Mouse (Mus musculus): Measurements from ENCODE around the gene Podxl2.
A peak's percentile ranks its signal among the peaks of the same experiment; 100 is the strongest.

Podxl2 gene

GRCm38 (mm10) chr6:88874868-88875508, at the start of gene Podxl2:
Gene Podxl2, minus strand, starts transcription at chr6:88875044.
- DNase-seq (ENCODE audit: low spot score in 2 of 2) = peak; percentile 73 to 82

GRCm38 (mm10) chr6:88918802-88919201, 44.0 kb upstream of the Podxl2 start:
- no peak for DNase-seq (ENCODE audit: low spot score in 2 of 2)

GRCm38 (mm10) chr6:88916153-88916552, 41.3 kb upstream of the Podxl2 start:
- peak; percentile 34 to 66 for DNase-seq (ENCODE audit: low spot score in 2 of 2)

GRCm38 (mm10) chr6:88915510-88915909, 40.7 kb upstream of the Podxl2 start:
- no peak for DNase-seq (ENCODE audit: low spot score in 2 of 2)

- DNase-seq (ENCODE audit: low spot score in 2 of 2) = no peak
Measured at GRCm38 (mm10) chr6:88914799-88915198, 40.0 kb upstream of the Podxl2 start.

- DNase-seq (ENCODE audit: low spot score in 2 of 2) = no peak
Measured at GRCm38 (mm10) chr6:88913440-88913839, 38.6 kb upstream of the Podxl2 start.

- no peak for DNase-seq (ENCODE audit: low spot score in 2 of 2)
Measured at GRCm38 (mm10) chr6:88913022-88913421, 38.2 kb upstream of the Podxl2 start.

- DNase-seq (ENCODE audit: low spot score in 2 of 2) = no peak
Measured at GRCm38 (mm10) chr6:88909151-88909550, 34.3 kb upstream of the Podxl2 start.

GRCm38 (mm10) chr6:88906369-88907108, 31.7 kb upstream of the Podxl2 start:
- peak; percentile 50 to 64 for DNase-seq (ENCODE audit: low spot score in 2 of 2)

- no peak for DNase-seq (ENCODE audit: low spot score in 2 of 2)
Measured at GRCm38 (mm10) chr6:88905042-88905441, 30.2 kb upstream of the Podxl2 start.

- DNase-seq (ENCODE audit: low spot score in 2 of 2) = no peak
Measured at GRCm38 (mm10) chr6:88904456-88904974, 29.7 kb upstream of the Podxl2 start.

GRCm38 (mm10) chr6:88903708-88904107, 28.9 kb upstream of the Podxl2 start:
- no peak for DNase-seq (ENCODE audit: low spot score in 2 of 2)

GRCm38 (mm10) chr6:88901947-88902820, 27.3 kb upstream of the Podxl2 start, which contains the start of gene Tpra1:
Gene Tpra1, plus strand, starts transcription at chr6:88902251.
- DNase-seq (ENCODE audit: low spot score in 2 of 2) = peak; percentile 93 to 95

- DNase-seq (ENCODE audit: low spot score in 2 of 2) = no peak
Measured at GRCm38 (mm10) chr6:88901471-88901870, 26.6 kb upstream of the Podxl2 start.

GRCm38 (mm10) chr6:88899628-88900027, 24.8 kb upstream of the Podxl2 start:
- DNase-seq (ENCODE audit: low spot score in 2 of 2) = no peak

GRCm38 (mm10) chr6:88899086-88899485, 24.2 kb upstream of the Podxl2 start:
- no peak for DNase-seq (ENCODE audit: low spot score in 2 of 2)

GRCm38 (mm10) chr6:88898534-88899048, 23.7 kb upstream of the Podxl2 start, which contains the start of gene Mcm2:
Gene Mcm2, minus strand, starts transcription at chr6:88898780.
- peak; percentile 85 to 89 for DNase-seq (ENCODE audit: low spot score in 2 of 2)

GRCm38 (mm10) chr6:88897246-88897645, 22.4 kb upstream of the Podxl2 start:
- DNase-seq (ENCODE audit: low spot score in 2 of 2) = no peak

- DNase-seq (ENCODE audit: low spot score in 2 of 2) = no peak
Measured at GRCm38 (mm10) chr6:88895943-88896342, 21.1 kb upstream of the Podxl2 start.

GRCm38 (mm10) chr6:88893559-88893958, 18.7 kb upstream of the Podxl2 start:
- DNase-seq (ENCODE audit: low spot score in 2 of 2) = peak; percentile 54 to 66

GRCm38 (mm10) chr6:88890832-88891231, 16.0 kb upstream of the Podxl2 start:
- DNase-seq (ENCODE audit: low spot score in 2 of 2) = no peak
